Mouse (Mus musculus) E14TG2a.4 (cell line): Measurements from ENCODE around the gene Themis3.

Experiments used
- CTCF ChIP-seq: conservative IDR thresholded peaks from 2 replicates; pipeline ENCODE4 v1.5.1; 2014; ENCODE audit warnings: low read length
- NANOG ChIP-seq: IDR thresholded peaks from 2 replicates; pipeline ENCODE4 v1.6.1; 2014; ENCODE audit warnings: borderline replicate concordance, low read length, mixed read lengths
- POU5F1 ChIP-seq: IDR thresholded peaks from 2 replicates; pipeline ENCODE4 v1.6.1; 2014; ENCODE audit warnings: low read length, borderline replicate concordance

GRCm38 (mm10) chr17:66586741-66587140 lies 7.7 kb downstream of the Themis3 start:
- TF ChIP-seq CTCF (no peak), NANOG (no peak), POU5F1 (no peak)
